Mouse (Mus musculus) liver, embryonic 12.5 days (tissue): Measurements from ENCODE around the gene Zfp87. TPM values are rescaled to one million over a fixed set of nuclear protein-coding genes. Genes with fewer than 3 reads are reported as not detected.

Source experiments
- ATAC-seq: fragments of 200-750 bp; cut with Nextera tagmentation; 2 replicates; pipeline ENCODE4 v1.8.0; 2017; ENCODE audit warnings: moderate number of reproducible peaks, mild to moderate bottlenecking, moderate library complexity
- H3K27ac ChIP-seq: fragments of 300-500 bp; sonication (generic); 2 replicates; pipeline ENCODE4 v1.5.1; 2016; ENCODE audit warnings: mild to moderate bottlenecking
- H3K27me3 ChIP-seq: fragments of 300-500 bp; sonication (generic); replicated peaks from 2 replicates; pipeline ENCODE4 v1.6.1; 2016; ENCODE audit warnings: mild to moderate bottlenecking, moderate library complexity
- H3K36me3 ChIP-seq: fragments of 300-500 bp; sonication (generic); 2 replicates; pipeline ENCODE4 v1.6.1; 2016; ENCODE audit warnings: mild to moderate bottlenecking, moderate library complexity
- H3K4me1 ChIP-seq: fragments of 300-500 bp; sonication (generic); 2 replicates; pipeline ENCODE4 v1.6.1; 2016
- H3K4me2 ChIP-seq: fragments of 300-500 bp; sonication (generic); 2 replicates; pipeline ENCODE4 v1.6.1; 2016; ENCODE audit warnings: mild to moderate bottlenecking, moderate library complexity
- H3K4me3 ChIP-seq: fragments of 300-500 bp; sonication (generic); 2 replicates; pipeline ENCODE4 v1.5.1; 2016; ENCODE audit warnings: mild to moderate bottlenecking, moderate library complexity
- H3K9ac ChIP-seq: fragments of 300-500 bp; sonication (generic); 2 replicates; pipeline ENCODE4 v1.6.1; 2016; ENCODE audit warnings: mild to moderate bottlenecking, moderate library complexity
- H3K9me3 ChIP-seq: fragments of 300-500 bp; sonication (generic); replicated peaks from 2 replicates; pipeline ENCODE4 v1.6.1; 2016; ENCODE audit warnings: mild to moderate bottlenecking, moderate library complexity
- WGBS: fragments of 180-500 bp; shearing (Covaris S2); methylation state at CpG from one replicate; pipeline ENCODE4 v1.1.7; 2016; ENCODE audit not compliant: insufficient replicate concordance; 5-methylcytosine and 5-hydroxymethylcytosine counted together
- polyA plus RNA-seq: library from polyadenylated mRNA; unstranded; fragments of >200 nt; fragmentation: Nextera tagmentation; extraction: Ambion mirVana; gene quantifications from 2 replicates; pipeline ENCODE4 v1.2.1, GENCODE M21; 2016

The Zfp87 gene
- polyA plus RNA-seq, 1 experiment from 2014 or later: 9.7 TPM

GRCm38 (mm10) chr13:67483625-67484423, 42.2 kb downstream of the Zfp87 start, which contains the start of gene Zfp874b:
Gene Zfp874b, minus strand, starts transcription at chr13:67484258.
- Histone ChIP-seq H3K27me3 (no peaks in the 10 kb centered on the region), H3K9ac (peak within 1 kb of the TSS; percentile 80), H3K4me3 (peak within 1 kb of the TSS; percentile 73), H3K9me3 (no peaks in the 10 kb centered on the region), H3K36me3 (peaks cover 9% of the 10 kb centered on the region; the same call in 1 of the 2 replicates), H3K27ac (peak within 1 kb of the TSS; percentile 84), H3K4me2 (peak within 1 kb of the TSS; percentile 77), H3K4me1 (peaks cover 9% of the 10 kb centered on the region)
- 2% methylated on average over 20 of the region's 20 CpGs for WGBS
- ATAC-seq: peak; percentile 94

DNA sequence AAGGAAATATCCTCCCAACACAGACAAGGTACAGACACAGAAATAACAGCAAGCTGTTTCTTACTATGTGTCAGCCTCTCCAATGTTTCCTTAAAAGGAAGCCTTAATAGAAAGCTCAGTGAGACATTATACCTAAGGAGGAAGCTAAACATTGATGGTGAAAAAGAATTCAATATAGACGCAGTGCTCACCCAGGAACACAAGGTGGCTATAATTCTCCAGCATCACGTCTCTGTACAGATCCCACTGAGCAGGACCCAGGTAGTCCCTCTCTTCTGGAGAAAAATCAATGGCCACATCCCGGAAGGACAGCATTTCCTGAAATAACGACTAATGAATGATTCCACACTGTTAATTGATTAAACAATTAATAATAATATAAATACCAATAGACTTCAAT, 44.4 kb downstream of the Zfp87 start:
- ATAC-seq: no peak
- Histone ChIP-seq H3K4me1 (peaks cover 9% of the 10 kb centered on the region), H3K4me2 (no peak overlapping the region)

GRCm38 (mm10) chr13:67469274-67469673, 56.7 kb downstream of the Zfp87 start:
- Histone ChIP-seq H3K27me3 (no peaks in the 10 kb centered on the region), H3K9ac (no peak overlapping the region)

More for the DNA sequence above, 44.4 kb downstream of the Zfp87 start:
- Histone ChIP-seq H3K4me3 (no peak overlapping the region), H3K9ac (no peak overlapping the region), H3K9me3 (no peaks in the 10 kb centered on the region), H3K36me3 (peaks cover 16% of the 10 kb centered on the region), H3K27ac (no peak overlapping the region), H3K27me3 (no peaks in the 10 kb centered on the region)
- 64% methylated on average over 4 of the region's 4 CpGs for WGBS

More at GRCm38 (mm10) chr13:67469274-67469673, 56.7 kb downstream of the Zfp87 start:
- Histone ChIP-seq H3K4me3 (no peak overlapping the region), H3K4me1 (no peaks in the 10 kb centered on the region), H3K36me3 (peaks cover 35% of the 10 kb centered on the region), H3K4me2 (no peak overlapping the region), H3K27ac (no peak overlapping the region), H3K9me3 (0 out of 2 replicates have a peak, but pooled peaks cover 3% of the 10 kb centered on the region)
- peak; percentile 46; the same call in 1 of the 2 replicates for ATAC-seq
- WGBS: 76% methylated on average over 3 of the region's 3 CpGs

Other genes with a start within 250 kb of the Zfp87 start
- 0.74 and 0.92 TPM in 2 replicates for gene Zfp458, start 247.7 kb downstream of the Zfp87 start, polyA plus RNA-seq
- 0.15 and 0.35 TPM in 2 replicates for gene Zfp457, start 219.7 kb downstream of the Zfp87 start, polyA plus RNA-seq
- gene Zfp595, start 193.6 kb downstream of the Zfp87 start, polyA plus RNA-seq: 1.1 TPM in 2 replicates
- 0.26 and 0.38 TPM in 2 replicates for gene Gm28044, start 165.6 kb downstream of the Zfp87 start, polyA plus RNA-seq
- gene Zfp953, start 165.6 kb downstream of the Zfp87 start, polyA plus RNA-seq: 0.82 and 1.1 TPM in 2 replicates
- gene Gm28041, start 150.4 kb downstream of the Zfp87 start, polyA plus RNA-seq: 0.50 TPM in 1 of 2 replicates, not detected in the other
- gene Zfp456, start 150.4 kb downstream of the Zfp87 start, polyA plus RNA-seq: 0.78 and 0.85 TPM in 2 replicates
- gene Zfp429, start 126.4 kb downstream of the Zfp87 start, polyA plus RNA-seq: 1.6 and 3.1 TPM in 2 replicates
- 0.05 and 1.6 TPM in 2 replicates for gene Zfp459, start 104.8 kb downstream of the Zfp87 start, polyA plus RNA-seq
- gene Zfp874a, start 74.6 kb downstream of the Zfp87 start, polyA plus RNA-seq: 5.5 and 6.6 TPM in 2 replicates
- gene Zfp874b, start 41.9 kb downstream of the Zfp87 start, polyA plus RNA-seq: 1.9 and 3.3 TPM in 2 replicates
- gene Zfp58, start 25.6 kb downstream of the Zfp87 start, polyA plus RNA-seq: 4.1 TPM in 2 replicates
- gene Gm26965, start within 50 bp of the Zfp87 start, polyA plus RNA-seq: not detected in 2 replicates
- gene Zfp748, start 27.7 kb upstream of the Zfp87 start, polyA plus RNA-seq: 6.8 TPM in 2 replicates
- 1.9 and 2.0 TPM in 2 replicates for gene Zfp729b, start 83.5 kb upstream of the Zfp87 start, polyA plus RNA-seq
- gene Gm49345, start 111.6 kb upstream of the Zfp87 start, polyA plus RNA-seq: not detected in 2 replicates
- 0.94 and 1.1 TPM in 2 replicates for gene Zfp729a, start 111.6 kb upstream of the Zfp87 start, polyA plus RNA-seq
- 4.0 and 4.3 TPM in 2 replicates for gene Zfp738, start 160.9 kb upstream of the Zfp87 start, polyA plus RNA-seq
- 3.0 and 3.1 TPM in 2 replicates for gene Zfp65, start 203.0 kb upstream of the Zfp87 start, polyA plus RNA-seq
- gene Zfp85, start 229.1 kb upstream of the Zfp87 start, polyA plus RNA-seq: 1.2 and 1.4 TPM in 2 replicates